Mouse (Mus musculus) heart, embryonic 13.5 days (tissue): ENCODE measurements around the gene Ggt6. TPM values are rescaled to one million over a fixed set of nuclear protein-coding genes. Genes with fewer than 3 reads are reported as not detected.

Experiments used
- ATAC-seq: fragments of 200-750 bp; cut with Nextera tagmentation; 2 replicates; pipeline ENCODE4 v1.8.0; 2017; ENCODE audit warnings: moderate TSS enrichment; ENCODE audit not compliant: insufficient number of reproducible peaks, low FRiP score, low TSS enrichment; ENCODE audit errors: extremely low read depth
- H3K27ac ChIP-seq: fragments of 300-500 bp; sonication (generic); replicated peaks from 2 replicates; pipeline ENCODE4 v1.5.1; 2015; ENCODE audit warnings: moderate library complexity, mild to moderate bottlenecking, inconsistent platforms
- H3K27me3 ChIP-seq: fragments of 300-500 bp; sonication (generic); replicated peaks from 2 replicates; pipeline ENCODE4 v1.6.1; 2015; ENCODE audit warnings: mild to moderate bottlenecking, inconsistent platforms
- H3K36me3 ChIP-seq: fragments of 300-500 bp; sonication (generic); 2 replicates; pipeline ENCODE4 v1.6.1; 2015; ENCODE audit warnings: mild to moderate bottlenecking, inconsistent platforms
- H3K4me1 ChIP-seq: fragments of 300-500 bp; sonication (generic); 2 replicates; pipeline ENCODE4 v1.6.1; 2015; ENCODE audit warnings: inconsistent platforms
- H3K4me2 ChIP-seq: fragments of 300-500 bp; sonication (generic); 2 replicates; pipeline ENCODE4 v1.6.1; 2015; ENCODE audit warnings: inconsistent platforms, mild to moderate bottlenecking, moderate library complexity
- H3K4me3 ChIP-seq: fragments of 300-500 bp; sonication (generic); 2 replicates; pipeline ENCODE4 v1.5.1; 2015; ENCODE audit warnings: moderate library complexity, mild to moderate bottlenecking, inconsistent platforms
- H3K9ac ChIP-seq: fragments of 300-500 bp; sonication (generic); 2 replicates; pipeline ENCODE4 v1.6.1; 2015; ENCODE audit warnings: inconsistent platforms, mild to moderate bottlenecking, moderate library complexity
- H3K9me3 ChIP-seq: fragments of 300-500 bp; sonication (generic); 2 replicates; pipeline ENCODE4 v1.6.1; 2016; ENCODE audit warnings: inconsistent platforms
- WGBS: fragments of 180-500 bp; shearing (Covaris S2); methylation state at CpG from one replicate; pipeline ENCODE4 v1.1.7; 2015; ENCODE audit warnings: mixed read lengths; 5-methylcytosine and 5-hydroxymethylcytosine counted together
- polyA plus RNA-seq: library from polyadenylated mRNA; unstranded; fragments of >200 nt; fragmentation: Nextera tagmentation; extraction: Ambion mirVana; gene quantifications from 2 replicates; pipeline ENCODE4 v1.2.1, GENCODE M21; 2015

Ggt6 gene
- polyA plus RNA-seq, 1 experiment from 2014 or later = not detected

DNA sequence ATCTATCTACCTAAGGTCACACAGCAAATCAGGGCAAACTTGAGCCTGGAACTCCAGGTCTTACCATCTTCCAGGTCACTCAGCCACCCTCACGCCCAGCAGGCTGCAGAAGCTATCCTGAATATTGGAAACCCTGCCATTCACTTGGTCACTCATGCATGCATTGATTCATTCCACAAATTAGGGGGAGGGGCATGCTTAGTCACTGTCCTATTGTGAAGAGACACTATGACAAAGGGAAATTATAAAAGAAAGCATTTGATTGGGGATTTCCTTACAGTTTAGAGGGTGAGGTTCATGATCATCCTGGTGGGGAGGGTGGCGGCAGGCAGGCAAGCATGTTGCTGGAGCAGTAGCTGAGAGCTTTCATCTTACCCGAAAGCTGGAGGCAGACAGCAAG is 29.5 kb downstream of the Ggt6 start:
- no peak overlapping the region for H3K4me3 ChIP-seq
- no peak overlapping the region for H3K27ac ChIP-seq
- no peaks in the 10 kb centered on the region for H3K27me3 ChIP-seq
- no peaks in the 10 kb centered on the region for H3K36me3 ChIP-seq
- peaks cover 53% of the 10 kb centered on the region for H3K4me1 ChIP-seq
- no peaks in the 10 kb centered on the region for H3K9me3 ChIP-seq
- 84% methylated on average over 3 of the region's 3 CpGs for WGBS
- no peak for ATAC-seq
- H3K9ac ChIP-seq = no peak overlapping the region
- H3K4me2 ChIP-seq = no peak overlapping the region

DNA sequence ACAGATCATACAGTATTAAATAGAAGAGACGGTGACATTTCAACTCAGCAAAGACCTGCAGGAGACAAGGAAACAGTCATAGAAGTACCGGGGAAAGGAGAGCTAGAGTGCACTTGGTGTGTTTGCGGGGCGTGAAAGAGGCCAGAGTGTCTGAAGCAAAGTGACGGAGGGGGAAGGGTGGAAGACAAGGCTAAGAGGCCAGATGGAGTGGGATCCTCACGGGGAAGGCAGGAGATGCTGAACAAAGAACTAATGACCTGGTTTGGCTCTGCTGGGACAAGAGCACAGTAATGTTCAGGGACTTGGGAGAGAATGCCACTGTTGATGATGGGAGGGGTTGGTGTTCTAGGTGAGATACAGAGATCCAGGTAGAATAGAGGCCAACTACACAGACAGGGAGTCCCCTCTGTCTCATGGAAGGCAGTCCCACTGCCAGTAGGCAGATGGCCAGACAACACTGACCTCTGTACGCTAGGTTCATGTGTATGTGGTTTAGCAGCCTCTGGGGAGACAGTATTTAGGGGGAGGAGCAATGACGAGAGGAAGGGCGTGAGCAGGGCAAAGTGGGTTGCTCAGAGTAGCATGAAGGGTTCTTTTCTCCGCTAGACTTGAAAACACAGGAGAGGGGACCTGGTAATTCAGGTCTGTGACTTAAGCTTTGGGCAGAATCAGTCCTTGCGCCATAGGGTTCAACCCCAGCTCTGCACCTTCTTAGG is 30.8 kb downstream of the Ggt6 start:
- H3K27me3 ChIP-seq = no peaks in the 10 kb centered on the region
- H3K4me1 ChIP-seq = peaks cover 55% of the 10 kb centered on the region
- H3K4me2 ChIP-seq = peak overlapping the region; percentile 43
- no peak for ATAC-seq
- H3K9me3 ChIP-seq = no peaks in the 10 kb centered on the region
- 54% methylated on average over 11 of the region's 11 CpGs for WGBS
- no peaks in the 10 kb centered on the region for H3K36me3 ChIP-seq
- H3K4me3 ChIP-seq = no peak overlapping the region
- peak overlapping the region; percentile 72 for H3K27ac ChIP-seq
- H3K9ac ChIP-seq = peak overlapping the region; percentile 12; the same call in 1 of the 2 replicates

DNA sequence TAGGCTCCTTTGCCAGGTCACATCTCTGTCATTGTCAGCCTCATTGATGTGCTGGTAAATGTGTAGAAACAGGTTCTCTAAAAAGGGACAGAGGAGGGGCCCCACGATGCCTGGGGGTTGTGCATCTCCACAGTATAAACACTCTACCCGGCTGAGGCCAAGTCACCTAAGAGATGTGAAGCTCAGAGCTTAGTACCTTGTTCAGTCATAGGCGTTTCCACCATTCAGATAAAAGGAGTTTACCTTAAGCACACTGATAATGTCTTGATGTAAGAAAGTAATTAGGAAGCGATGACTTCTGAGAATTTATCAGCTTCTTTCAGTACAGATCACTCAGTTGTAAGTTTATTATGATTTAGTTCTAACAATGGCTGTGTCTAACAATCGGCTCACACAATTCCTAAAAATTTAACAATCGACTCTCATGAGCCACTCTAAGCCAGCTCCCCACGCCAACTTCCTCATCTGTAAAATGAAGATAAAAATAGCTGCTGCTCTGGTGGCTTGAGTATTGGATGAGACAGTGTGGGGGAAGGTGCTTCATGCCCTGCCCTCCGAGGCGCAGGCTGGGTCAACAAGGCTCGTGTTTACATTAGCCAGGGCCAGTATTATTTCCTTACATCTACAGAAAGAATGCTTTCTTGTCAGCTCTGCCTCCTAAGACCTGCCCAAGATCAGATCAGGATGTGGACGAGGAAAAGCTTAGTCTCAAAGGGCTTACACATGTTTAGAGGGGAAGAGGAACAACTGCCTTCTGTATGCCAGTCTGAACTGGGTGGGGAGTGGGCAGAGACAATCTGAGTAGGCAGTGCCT is 31.6 kb downstream of the Ggt6 start:
- H3K27ac ChIP-seq = peak overlapping the region; percentile 72
- peak overlapping the region; percentile 55; the same call in 1 of the 2 replicates for H3K9ac ChIP-seq
- no peaks in the 10 kb centered on the region for H3K27me3 ChIP-seq
- no peak overlapping the region for H3K4me3 ChIP-seq
- peak overlapping the region; percentile 43 for H3K4me2 ChIP-seq
- peaks cover 51% of the 10 kb centered on the region for H3K4me1 ChIP-seq
- no peaks in the 10 kb centered on the region for H3K9me3 ChIP-seq
- 11% methylated on average over 11 of the region's 11 CpGs for WGBS
- no peaks in the 10 kb centered on the region for H3K36me3 ChIP-seq
- no peak; the same call in 1 of the 2 replicates for ATAC-seq

DNA sequence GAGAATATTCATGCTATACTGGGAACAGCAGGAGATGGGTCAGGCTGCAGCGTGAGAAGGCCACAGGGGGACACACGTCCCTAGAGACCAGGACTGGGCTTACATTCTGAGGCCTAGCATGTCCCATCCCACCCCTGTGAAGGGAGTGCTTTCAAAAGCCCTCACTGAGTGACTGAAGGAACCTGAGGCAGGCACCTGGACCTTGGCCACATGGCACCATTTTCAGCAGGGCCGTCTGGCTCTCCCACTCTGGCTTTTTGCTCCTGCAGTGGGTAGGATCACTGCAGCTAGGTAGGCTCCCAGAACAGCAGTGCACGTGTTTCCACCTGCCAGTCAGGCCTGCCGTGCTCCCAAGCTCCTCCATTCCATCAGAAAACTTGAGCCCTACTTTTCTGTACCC is 33.2 kb downstream of the Ggt6 start:
- Histone ChIP-seq H3K27me3 (no peaks in the 10 kb centered on the region), H3K9me3 (no peaks in the 10 kb centered on the region), H3K4me1 (peaks cover 51% of the 10 kb centered on the region), H3K4me2 (no peak overlapping the region), H3K27ac (peak overlapping the region; percentile 72), H3K9ac (no peak overlapping the region), H3K4me3 (no peak overlapping the region), H3K36me3 (no peaks in the 10 kb centered on the region)
- no peak for ATAC-seq
- 72% methylated on average over 5 of the region's 5 CpGs for WGBS

DNA sequence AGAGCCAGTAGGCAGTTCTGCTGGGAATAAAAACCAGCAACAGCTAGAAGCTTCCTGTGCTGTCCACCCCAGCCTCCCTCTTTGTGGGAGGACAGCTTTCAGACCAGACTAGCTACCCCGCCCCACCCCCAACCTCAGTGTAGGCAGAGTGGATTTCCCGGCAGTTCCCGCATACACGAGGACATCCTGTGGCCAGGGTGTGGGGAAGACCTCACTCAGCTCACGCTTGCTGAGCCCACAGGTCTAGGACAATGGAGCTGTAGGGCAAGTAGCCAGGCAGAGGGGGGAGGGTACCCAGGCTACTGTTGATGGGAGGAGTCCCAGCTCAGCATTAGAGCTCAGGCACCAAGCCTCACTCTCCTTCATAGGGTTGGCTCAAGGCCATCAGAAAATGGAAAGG is 33.9 kb downstream of the Ggt6 start:
- ATAC-seq = peak; percentile 55

DNA sequence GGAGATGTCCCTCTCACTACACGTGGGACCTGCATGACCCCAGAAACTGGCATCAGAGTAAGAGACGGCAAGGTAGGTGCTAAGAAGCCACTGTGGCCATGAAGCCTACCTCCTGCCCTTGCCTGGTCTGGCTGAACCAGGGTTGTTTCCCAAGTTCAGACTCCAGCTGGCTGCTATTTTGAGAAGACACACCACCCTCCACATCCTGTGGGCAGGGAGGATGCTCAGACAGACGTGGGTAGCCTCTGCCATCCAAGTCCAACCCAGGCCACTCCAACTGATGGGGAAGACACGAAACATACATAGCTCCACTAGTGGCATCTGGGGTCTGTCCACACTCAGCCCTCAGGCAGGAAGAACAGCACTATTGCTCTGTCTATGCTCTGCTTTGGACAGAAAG is 34.7 kb downstream of the Ggt6 start:
- Histone ChIP-seq H3K4me1 (peaks cover 58% of the 10 kb centered on the region), H3K9me3 (no peaks in the 10 kb centered on the region), H3K27ac (peak overlapping the region; percentile 72; the same call in 1 of the 2 replicates), H3K27me3 (no peaks in the 10 kb centered on the region), H3K36me3 (no peaks in the 10 kb centered on the region), H3K4me3 (no peak overlapping the region), H3K9ac (no peak overlapping the region), H3K4me2 (no peak overlapping the region)
- ATAC-seq = no peak
- 51% methylated on average over 4 of the region's 4 CpGs for WGBS

More for the DNA sequence above, 33.9 kb downstream of the Ggt6 start:
- Histone ChIP-seq H3K9me3 (no peaks in the 10 kb centered on the region), H3K36me3 (no peaks in the 10 kb centered on the region), H3K4me1 (peaks cover 53% of the 10 kb centered on the region), H3K27ac (peak overlapping the region; percentile 72), H3K4me3 (no peak overlapping the region), H3K4me2 (no peak overlapping the region), H3K27me3 (no peaks in the 10 kb centered on the region), H3K9ac (no peak overlapping the region)
- 24% methylated on average over 5 of the region's 5 CpGs for WGBS

DNA sequence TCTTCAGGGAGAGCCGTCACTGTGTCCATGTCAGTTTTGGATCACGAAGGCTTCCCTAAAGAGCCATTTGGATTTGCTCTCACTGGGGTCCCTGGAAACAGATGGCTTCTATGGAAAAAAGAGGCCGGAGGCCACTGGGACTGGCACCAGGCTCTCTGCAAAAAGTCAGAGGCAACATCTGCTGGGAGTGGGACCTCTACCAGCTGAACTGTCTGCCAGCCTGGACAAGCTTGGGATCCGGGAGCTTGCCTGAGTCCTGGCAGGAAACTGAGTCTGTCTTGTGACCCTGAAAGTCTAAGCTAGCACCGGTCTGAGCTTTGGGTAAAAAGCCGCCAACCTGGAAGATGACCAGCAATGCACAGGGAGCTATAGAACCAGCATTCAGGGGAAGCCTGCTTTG is 36.1 kb downstream of the Ggt6 start:
- H3K36me3 ChIP-seq = no peaks in the 10 kb centered on the region
- no peak overlapping the region for H3K4me3 ChIP-seq
- no peak overlapping the region for H3K9ac ChIP-seq
- no peaks in the 10 kb centered on the region for H3K27me3 ChIP-seq
- peaks cover 63% of the 10 kb centered on the region for H3K4me1 ChIP-seq
- no peak overlapping the region for H3K4me2 ChIP-seq
- no peak overlapping the region for H3K27ac ChIP-seq
- ATAC-seq = no peak
- H3K9me3 ChIP-seq = no peaks in the 10 kb centered on the region
- WGBS = 88% methylated on average over 6 of the region's 6 CpGs

DNA sequence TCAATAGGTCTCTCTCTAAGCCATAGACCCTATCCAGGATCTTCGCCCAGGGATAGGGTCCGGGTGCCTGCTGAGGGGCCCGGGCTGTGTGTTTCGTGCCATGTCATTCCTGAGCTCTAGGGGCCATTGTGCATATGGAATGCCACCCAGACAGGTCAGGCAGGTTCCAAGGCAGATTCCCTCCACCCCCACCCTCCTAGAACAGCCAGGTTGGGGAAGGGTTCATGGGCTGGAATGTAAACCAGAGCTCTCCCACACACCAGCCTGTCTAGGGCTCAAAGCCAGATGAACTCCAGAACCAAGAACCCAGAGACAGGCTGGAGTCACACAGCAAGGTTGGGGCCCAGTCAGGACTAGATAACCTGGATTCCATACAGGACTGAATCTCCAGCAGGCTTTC is 38.2 kb downstream of the Ggt6 start:
- Histone ChIP-seq H3K4me1 (peaks cover 60% of the 10 kb centered on the region), H3K36me3 (no peaks in the 10 kb centered on the region), H3K9me3 (no peaks in the 10 kb centered on the region), H3K27ac (no peak overlapping the region), H3K4me2 (no peak overlapping the region), H3K9ac (no peak overlapping the region), H3K4me3 (no peak overlapping the region), H3K27me3 (no peaks in the 10 kb centered on the region)
- 92% methylated on average over 4 of the region's 4 CpGs for WGBS
- no peak for ATAC-seq

DNA sequence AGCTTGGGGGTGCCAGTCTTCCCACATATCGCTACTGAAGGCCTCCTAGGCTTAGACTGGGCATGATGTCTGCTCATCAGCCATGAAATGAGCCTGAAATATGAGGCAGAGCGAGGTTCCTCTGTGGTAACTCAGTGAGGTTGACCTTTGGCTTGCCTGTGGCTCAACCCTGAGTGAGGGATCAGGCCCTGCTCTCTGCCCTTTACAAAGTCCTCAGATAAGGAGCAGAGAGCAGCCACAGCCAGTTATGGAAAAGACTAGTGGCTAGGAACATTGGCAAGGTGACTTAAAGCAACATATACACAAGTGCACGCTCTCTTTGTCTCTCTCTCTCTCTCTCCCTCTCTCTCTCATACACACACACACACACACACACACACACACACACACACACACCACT is 39.6 kb downstream of the Ggt6 start:
- Histone ChIP-seq H3K4me2 (no peak overlapping the region), H3K4me1 (peaks cover 58% of the 10 kb centered on the region), H3K27ac (peak overlapping the region; percentile 56; the same call in 1 of the 2 replicates), H3K4me3 (no peak overlapping the region), H3K27me3 (no peaks in the 10 kb centered on the region), H3K36me3 (no peaks in the 10 kb centered on the region), H3K9ac (no peak overlapping the region), H3K9me3 (no peaks in the 10 kb centered on the region)
- ATAC-seq = no peak
- 50% methylated on average over 3 of the region's 3 CpGs for WGBS

DNA sequence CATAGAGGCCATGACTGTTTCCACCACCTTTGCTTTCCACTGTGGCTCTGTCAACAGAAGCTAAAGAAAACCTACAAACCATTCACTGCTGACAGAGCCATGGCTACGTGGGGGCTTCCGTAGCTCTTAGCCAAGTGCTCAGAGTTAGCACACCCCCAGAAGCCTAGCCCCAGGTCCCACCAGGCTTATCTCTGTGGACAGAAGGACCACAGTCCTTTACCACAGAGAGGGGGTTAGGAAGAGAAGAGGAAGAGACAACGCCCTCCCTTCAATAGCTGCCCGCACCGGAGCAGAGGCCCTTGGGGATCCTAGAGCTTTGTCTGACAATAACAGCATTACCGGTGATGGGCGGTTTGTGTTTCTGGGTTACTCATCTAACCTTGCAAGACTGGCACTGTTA is 40.1 kb downstream of the Ggt6 start:
- no peaks in the 10 kb centered on the region for H3K27me3 ChIP-seq
- no peaks in the 10 kb centered on the region for H3K9me3 ChIP-seq
- WGBS = 64% methylated on average over 7 of the region's 7 CpGs
- no peak overlapping the region for H3K9ac ChIP-seq
- peaks cover 53% of the 10 kb centered on the region for H3K4me1 ChIP-seq
- H3K4me2 ChIP-seq = peak overlapping the region; percentile 17; the same call in 1 of the 2 replicates
- no peak overlapping the region for H3K4me3 ChIP-seq
- H3K27ac ChIP-seq = peak overlapping the region; percentile 56
- no peaks in the 10 kb centered on the region for H3K36me3 ChIP-seq
- no peak for ATAC-seq

DNA sequence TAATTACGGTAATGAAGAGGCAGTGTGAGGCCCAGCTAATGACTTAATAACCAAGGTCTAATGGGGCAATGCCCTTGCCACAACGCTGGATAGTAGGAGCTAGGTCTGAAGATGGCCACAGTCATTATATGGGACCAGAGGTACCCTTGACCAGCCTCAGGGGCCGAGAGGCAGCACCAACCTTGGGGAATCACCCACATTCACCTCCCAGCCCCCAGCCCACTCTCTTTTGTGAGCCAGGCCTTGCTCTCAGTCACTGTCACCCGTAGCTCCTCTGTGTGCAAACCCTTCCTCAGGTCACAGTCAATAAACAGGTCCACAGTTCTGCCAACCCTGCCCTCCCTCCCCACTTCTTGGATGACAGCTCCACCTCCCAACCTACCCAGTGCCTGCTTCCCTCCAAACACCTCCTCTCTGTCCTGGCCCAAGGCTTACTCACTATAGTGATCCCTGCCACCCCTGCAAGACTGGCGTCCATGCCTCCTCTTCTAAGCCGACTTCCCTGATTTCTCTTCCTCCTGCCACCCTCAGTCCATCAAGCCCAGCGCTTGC is 40.8 kb downstream of the Ggt6 start:
- no peak for ATAC-seq
- Histone ChIP-seq H3K27ac (0 out of 2 replicates have a peak overlapping the region, but pooled peaks have one; percentile 56), H3K9ac (no peak overlapping the region), H3K27me3 (no peaks in the 10 kb centered on the region), H3K4me3 (no peak overlapping the region), H3K36me3 (no peaks in the 10 kb centered on the region), H3K4me2 (peak overlapping the region; percentile 17; the same call in 1 of the 2 replicates), H3K9me3 (no peaks in the 10 kb centered on the region), H3K4me1 (peaks cover 51% of the 10 kb centered on the region)
- WGBS = 77% methylated on average over 7 of the region's 7 CpGs
